Mouse (Mus musculus): ENCODE data around the gene Samd7. TPM values are rescaled to one million over a fixed set of nuclear protein-coding genes. Genes with fewer than 3 reads are reported as not detected.

Gene Samd7
- polyA plus RNA-seq, 1 experiment, result 0.02 TPM

- Histone ChIP-seq H3K27me3 (ENCODE audit: control insufficient read depth, insufficient read depth, low read length) (no peaks in the 10 kb centered on the region), H3K27ac (ENCODE audit: insufficient read depth, low read length) (no peak overlapping the region), H3K36me3 (ENCODE audit: control insufficient read depth, insufficient read depth, low read length) (no peaks in the 10 kb centered on the region), H3K4me3 (ENCODE audit: extremely low read depth, insufficient read depth, insufficient read length) (no peak overlapping the region), H3K4me1 (ENCODE audit: control insufficient read depth, insufficient read depth, insufficient read length) (no peaks in the 10 kb centered on the region)
- TF ChIP-seq CTCF (IDR thresholded peaks at IDR 0.05; ENCODE audit: extremely low read depth, insufficient read depth, insufficient read length, insufficient replicate concordance) (no peak), POLR2A (IDR thresholded peaks at IDR 0.05; ENCODE audit: low read depth, low read length) (no peak)
- 83% methylated on average over 1 of the region's 1 CpGs for WGBS
- no peak for DNase-seq (ENCODE audit: low read depth in 1 of 2, low spot score in 2 of 2)
Observed at GRCm38 (mm10) chr3:30713334-30713733, 32.8 kb upstream of the Samd7 start.

DNA sequence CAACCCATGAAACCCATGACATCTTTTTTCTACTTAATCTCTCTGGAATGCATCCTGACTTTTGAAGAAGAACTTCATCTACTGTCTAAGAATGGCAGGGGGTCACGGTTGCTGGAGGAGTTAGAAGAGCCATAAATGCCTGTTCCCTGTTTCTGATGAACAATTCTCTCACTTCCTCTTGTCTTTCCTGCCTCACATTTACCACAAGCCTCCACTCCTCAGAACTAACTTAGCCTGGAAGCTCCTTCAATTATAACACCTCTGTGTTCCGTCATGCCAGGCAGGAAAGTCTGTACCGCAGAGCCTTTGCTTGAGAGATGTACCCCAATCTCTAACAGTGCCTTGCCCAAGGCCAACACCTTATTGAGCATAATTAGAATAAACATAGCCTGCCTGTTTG, 27.4 kb upstream of the Samd7 start:
- Histone ChIP-seq H3K27ac (ENCODE audit: insufficient read depth, low read length) (no peak overlapping the region), H3K4me3 (ENCODE audit: extremely low read depth, insufficient read depth, insufficient read length) (no peak overlapping the region), H3K36me3 (ENCODE audit: control insufficient read depth, insufficient read depth, low read length) (no peaks in the 10 kb centered on the region), H3K27me3 (ENCODE audit: control insufficient read depth, insufficient read depth, low read length) (no peaks in the 10 kb centered on the region), H3K4me1 (ENCODE audit: control insufficient read depth, insufficient read depth, insufficient read length) (no peaks in the 10 kb centered on the region)
- no peak for DNase-seq (ENCODE audit: low read depth in 1 of 2, low spot score in 2 of 2)
- TF ChIP-seq CTCF (IDR thresholded peaks at IDR 0.05; ENCODE audit: extremely low read depth, insufficient read depth, insufficient read length, insufficient replicate concordance) (no peak), POLR2A (IDR thresholded peaks at IDR 0.05; ENCODE audit: low read depth, low read length) (no peak)
- 59% methylated on average over 3 of the region's 3 CpGs for WGBS

- DNase-seq (ENCODE audit: low read depth in 1 of 2, low spot score in 2 of 2), result no peak
- H3K27me3 ChIP-seq (ENCODE audit: control insufficient read depth, insufficient read depth, low read length), result no peaks in the 10 kb centered on the region
- H3K4me1 ChIP-seq (ENCODE audit: control insufficient read depth, insufficient read depth, insufficient read length), result no peaks in the 10 kb centered on the region
- WGBS, result 87% methylated on average over 4 of the region's 4 CpGs
- TF ChIP-seq POLR2A (IDR thresholded peaks at IDR 0.05; ENCODE audit: low read depth, low read length), result no peak
- no peak for TF ChIP-seq CTCF (IDR thresholded peaks at IDR 0.05; ENCODE audit: extremely low read depth, insufficient read depth, insufficient read length, insufficient replicate concordance)
- no peak overlapping the region for H3K27ac ChIP-seq (ENCODE audit: insufficient read depth, low read length)
- no peak overlapping the region for H3K4me3 ChIP-seq (ENCODE audit: extremely low read depth, insufficient read depth, insufficient read length)
- H3K36me3 ChIP-seq (ENCODE audit: control insufficient read depth, insufficient read depth, low read length), result no peaks in the 10 kb centered on the region
Observed at GRCm38 (mm10) chr3:30722036-30722435, 24.1 kb upstream of the Samd7 start.

DNA sequence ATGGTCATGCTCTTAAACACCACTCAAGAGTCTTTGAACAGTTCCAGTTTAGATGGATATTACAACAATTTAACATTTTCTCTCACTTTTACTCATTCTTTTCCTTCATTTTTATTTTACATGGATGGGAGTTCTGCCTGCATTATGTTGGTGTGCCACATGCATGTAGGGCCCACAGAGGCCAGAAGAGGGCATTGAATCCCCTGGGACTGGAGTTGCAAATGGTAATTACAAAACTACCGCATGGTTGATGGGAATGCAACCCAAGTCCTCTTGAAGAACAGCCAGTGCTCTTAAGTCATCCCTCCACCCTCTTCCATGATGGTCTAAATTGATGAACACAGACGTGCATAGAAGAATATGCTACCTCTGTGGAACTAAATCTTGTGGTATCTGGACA, 23.6 kb upstream of the Samd7 start:
- 79% methylated on average over 2 of the region's 2 CpGs for WGBS
- H3K36me3 ChIP-seq (ENCODE audit: control insufficient read depth, insufficient read depth, low read length), result no peaks in the 10 kb centered on the region
- DNase-seq (ENCODE audit: low read depth in 1 of 2, low spot score in 2 of 2), result no peak
- H3K27me3 ChIP-seq (ENCODE audit: control insufficient read depth, insufficient read depth, low read length), result no peaks in the 10 kb centered on the region
- no peak overlapping the region for H3K4me3 ChIP-seq (ENCODE audit: extremely low read depth, insufficient read depth, insufficient read length)
- no peak overlapping the region for H3K27ac ChIP-seq (ENCODE audit: insufficient read depth, low read length)
- H3K4me1 ChIP-seq (ENCODE audit: control insufficient read depth, insufficient read depth, insufficient read length), result no peaks in the 10 kb centered on the region
- TF ChIP-seq CTCF (IDR thresholded peaks at IDR 0.05; ENCODE audit: extremely low read depth, insufficient read depth, insufficient read length, insufficient replicate concordance) (no peak), POLR2A (IDR thresholded peaks at IDR 0.05; ENCODE audit: low read depth, low read length) (no peak)

GRCm38 (mm10) chr3:30723179-30723578, 22.9 kb upstream of the Samd7 start:
- H3K4me3 ChIP-seq (ENCODE audit: extremely low read depth, insufficient read depth, insufficient read length), result no peak overlapping the region
- no peaks in the 10 kb centered on the region for H3K36me3 ChIP-seq (ENCODE audit: control insufficient read depth, insufficient read depth, low read length)
- TF ChIP-seq POLR2A (IDR thresholded peaks at IDR 0.05; ENCODE audit: low read depth, low read length), result no peak
- no peak for TF ChIP-seq CTCF (IDR thresholded peaks at IDR 0.05; ENCODE audit: extremely low read depth, insufficient read depth, insufficient read length, insufficient replicate concordance)
- no peaks in the 10 kb centered on the region for H3K4me1 ChIP-seq (ENCODE audit: control insufficient read depth, insufficient read depth, insufficient read length)
- DNase-seq (ENCODE audit: low read depth in 1 of 2, low spot score in 2 of 2), result no peak
- H3K27ac ChIP-seq (ENCODE audit: insufficient read depth, low read length), result no peak overlapping the region
- H3K27me3 ChIP-seq (ENCODE audit: control insufficient read depth, insufficient read depth, low read length), result no peaks in the 10 kb centered on the region
- 78% methylated on average over 5 of the region's 5 CpGs for WGBS

GRCm38 (mm10) chr3:30724105-30724824, 21.8 kb upstream of the Samd7 start:
- no peak for TF ChIP-seq CTCF (IDR thresholded peaks at IDR 0.05; ENCODE audit: extremely low read depth, insufficient read depth, insufficient read length, insufficient replicate concordance)
- no peak for TF ChIP-seq POLR2A (IDR thresholded peaks at IDR 0.05; ENCODE audit: low read depth, low read length)
- WGBS, result 86% methylated on average over 10 of the region's 10 CpGs
- H3K36me3 ChIP-seq (ENCODE audit: control insufficient read depth, insufficient read depth, low read length), result no peaks in the 10 kb centered on the region
- H3K4me3 ChIP-seq (ENCODE audit: extremely low read depth, insufficient read depth, insufficient read length), result no peak overlapping the region
- DNase-seq (ENCODE audit: low read depth in 1 of 2, low spot score in 2 of 2), result no peak
- H3K27ac ChIP-seq (ENCODE audit: insufficient read depth, low read length), result no peak overlapping the region
- H3K27me3 ChIP-seq (ENCODE audit: control insufficient read depth, insufficient read depth, low read length), result no peaks in the 10 kb centered on the region
- H3K4me1 ChIP-seq (ENCODE audit: control insufficient read depth, insufficient read depth, insufficient read length), result no peaks in the 10 kb centered on the region

- Histone ChIP-seq H3K27ac (ENCODE audit: insufficient read depth, low read length) (no peak overlapping the region), H3K4me1 (ENCODE audit: control insufficient read depth, insufficient read depth, insufficient read length) (no peaks in the 10 kb centered on the region), H3K4me3 (ENCODE audit: extremely low read depth, insufficient read depth, insufficient read length) (no peak overlapping the region), H3K36me3 (ENCODE audit: control insufficient read depth, insufficient read depth, low read length) (no peaks in the 10 kb centered on the region), H3K27me3 (ENCODE audit: control insufficient read depth, insufficient read depth, low read length) (no peaks in the 10 kb centered on the region)
- 75% methylated on average over 10 of the region's 10 CpGs for WGBS
- no peak for DNase-seq (ENCODE audit: low read depth in 1 of 2, low spot score in 2 of 2)
- no peak for TF ChIP-seq POLR2A (IDR thresholded peaks at IDR 0.05; ENCODE audit: low read depth, low read length)
- no peak for TF ChIP-seq CTCF (IDR thresholded peaks at IDR 0.05; ENCODE audit: extremely low read depth, insufficient read depth, insufficient read length, insufficient replicate concordance)
Observed at GRCm38 (mm10) chr3:30724848-30725465, 21.1 kb upstream of the Samd7 start.
